Mouse (Mus musculus) layer of hippocampus, adult 2 months (tissue): ENCODE measurements around the gene Smg6. TPM values are rescaled to one million over a fixed set of nuclear protein-coding genes. Genes with fewer than 3 reads are reported as not detected.

Source experiments
- DNase-seq, 2 experiments: peaks; one replicate each; pipeline ENCODE4 v3.0.0; 2022; ENCODE audit warnings: low spot score in 2 of 2
- H3K27ac ChIP-seq: fragments of 200-600 bp; 2 replicates; pipeline ENCODE4 v1.8.1; 2022
- H3K4me3 ChIP-seq: fragments of 200-600 bp; 2 replicates; pipeline ENCODE4 v1.8.1; 2022; ENCODE audit warnings: mild to moderate bottlenecking
- CTCF ChIP-seq: fragments of 200-600 bp; conservative IDR thresholded peaks from 2 replicates; pipeline ENCODE4 v1.8.1; 2022; ENCODE audit warnings: antibody characterized with exemption, mild to moderate bottlenecking, moderate library complexity
- long read RNA-seq, 2 experiments: library from polyadenylated mRNA; stranded (forward); transcript quantifications; one replicate each; pipeline ENCODE4 v2.0.0; 2021; ENCODE audit warnings: borderline mapping rate in 2 of 2
- total RNA-seq, 2 experiments: library from RNA; stranded (reverse); gene quantifications; 2 replicates each; pipeline ENCODE4 v1.2.3; 2021

Gene Smg6
- 10 to 100 TPM; 31.9 to 34.7 TPM for total RNA-seq
- long read RNA-seq, experiment 1, full-length matches to known transcripts = 13 of 26 reads
- long read RNA-seq, experiment 1, partial matches to known transcripts = 6 of 26 reads
- long read RNA-seq, experiment 1, other reads (novel, unspliced or antisense) = 7 of 26 reads
- long read RNA-seq, experiment 2, full-length matches to known transcripts = 11 of 25 reads
- long read RNA-seq, experiment 2, partial matches to known transcripts = 6 of 25 reads
- long read RNA-seq, experiment 2, other reads (novel, unspliced or antisense) = 8 of 25 reads

DNA sequence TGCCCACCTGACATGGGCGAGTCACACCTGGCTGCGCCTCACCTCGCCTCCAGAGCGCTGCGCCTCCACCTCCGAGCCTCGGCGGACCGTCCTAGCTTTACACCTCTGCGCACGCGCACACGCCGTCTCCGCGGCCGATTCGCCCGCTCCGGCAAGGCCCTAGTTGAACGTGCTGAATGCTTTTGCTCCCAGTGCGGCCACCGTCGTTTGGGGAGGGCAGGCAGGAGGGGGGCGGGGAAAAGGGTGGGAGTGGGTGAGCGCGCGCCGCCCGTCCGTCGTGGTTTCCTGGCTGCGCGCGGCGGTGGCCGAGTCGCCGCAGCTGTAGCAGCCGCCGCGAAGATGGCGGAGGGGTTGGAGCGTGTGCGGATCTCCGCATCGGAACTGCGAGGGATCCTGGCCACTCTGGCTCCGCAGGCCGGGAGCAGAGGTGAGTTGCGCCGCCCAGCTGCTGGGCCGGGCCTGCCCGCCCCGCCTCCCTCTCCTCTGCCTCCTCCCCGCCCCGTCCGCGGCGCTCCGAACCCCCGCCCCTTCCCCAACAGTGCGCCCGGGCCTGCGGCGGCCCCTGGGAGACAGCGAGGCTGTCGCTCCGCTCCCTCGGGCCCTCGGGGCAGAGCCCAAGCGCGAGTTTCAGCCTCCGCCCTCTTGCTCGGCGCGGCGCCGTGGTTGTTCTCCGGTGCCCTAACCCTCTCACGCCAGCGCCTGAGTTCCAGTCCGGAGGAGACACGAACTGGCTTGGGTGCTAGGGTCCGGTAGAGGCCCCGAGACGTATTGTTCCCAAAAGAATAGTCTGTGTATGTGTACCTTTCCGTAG is at the start of gene Smg6, which contains the start of gene Srr:
Gene Smg6, plus strand, starts transcription at position 247 of the 811 bp plus-strand sequence.
Gene Srr, minus strand, starts transcription at position 372 of the 811 bp plus-strand sequence.
- Histone ChIP-seq H3K27ac (peak within 1 kb of the TSS; percentile 95), H3K4me3 (peak within 1 kb of the TSS; percentile 98)
- DNase-seq = peak; percentile 92 to 95
- TF ChIP-seq CTCF = no peak

DNA sequence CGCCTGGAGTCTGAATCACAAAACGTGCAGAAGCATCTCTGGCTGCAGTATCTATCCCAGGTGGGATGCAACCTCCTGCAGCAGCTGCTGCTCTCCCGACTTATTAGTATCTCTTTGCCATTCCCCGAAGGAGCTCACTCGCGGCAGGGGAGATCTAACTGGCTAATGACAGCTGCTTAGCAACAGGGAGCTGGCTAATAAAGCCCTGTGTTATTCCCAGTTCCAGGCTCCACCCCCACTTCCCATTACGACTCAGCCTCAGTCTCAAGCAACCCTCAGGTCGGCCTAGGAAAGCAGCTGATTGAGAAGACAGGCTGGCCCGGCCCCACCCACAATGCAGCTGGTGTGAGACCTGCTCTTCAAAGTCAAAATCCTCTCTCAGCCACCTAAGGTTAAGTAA is 48.8 kb upstream of the Smg6 start:
- peak overlapping the region; percentile 45 for H3K4me3 ChIP-seq
- peak overlapping the region; percentile 90 for H3K27ac ChIP-seq
- DNase-seq = peak; percentile 66 to 82
- no peak for TF ChIP-seq CTCF

DNA sequence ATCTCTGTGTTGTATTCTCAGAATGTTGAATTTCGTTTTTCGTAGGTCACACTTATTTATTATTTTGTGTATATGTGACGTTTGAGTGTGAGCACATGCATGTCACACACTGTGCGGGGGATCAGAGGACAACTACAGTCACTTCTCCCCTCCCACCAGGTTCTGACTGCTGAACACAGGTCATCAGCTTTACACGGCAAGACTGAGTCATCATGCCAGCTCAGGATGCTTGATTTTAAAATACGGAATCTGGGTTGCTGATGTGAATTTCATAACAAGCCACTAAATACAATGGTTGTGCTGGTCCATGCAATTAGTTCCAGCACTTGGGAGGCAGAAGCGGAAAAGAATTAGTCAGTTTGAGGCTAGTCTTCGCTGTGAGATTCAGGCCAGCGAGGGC is 44.6 kb upstream of the Smg6 start:
- peak overlapping the region; percentile 75 for H3K27ac ChIP-seq
- TF ChIP-seq CTCF = no peak
- no peak overlapping the region for H3K4me3 ChIP-seq
- no peak for DNase-seq

DNA sequence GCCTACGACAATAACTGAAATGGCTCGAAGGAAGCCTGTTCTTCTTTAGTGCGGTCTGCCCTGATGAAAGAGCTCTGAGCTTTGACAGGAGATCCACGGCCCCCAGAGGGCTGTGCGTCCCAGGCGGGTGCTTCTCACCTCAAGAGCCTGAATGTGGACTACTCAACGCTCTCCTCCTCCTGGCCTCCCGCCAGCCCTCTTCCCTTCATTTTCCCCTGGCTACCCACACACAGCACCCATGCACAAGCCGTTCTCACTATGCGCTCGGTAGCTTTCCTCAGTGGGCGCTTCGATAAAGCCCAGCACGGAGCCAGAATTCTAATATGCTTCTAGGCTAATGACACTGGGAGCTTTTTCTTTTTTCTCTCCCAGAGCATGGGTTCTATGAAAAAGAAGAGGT is 43.6 kb upstream of the Smg6 start:
- no peak overlapping the region for H3K4me3 ChIP-seq
- H3K27ac ChIP-seq = peak overlapping the region; percentile 75
- peak in 1 of 2 experiments; percentile 39 for DNase-seq
- TF ChIP-seq CTCF = no peak

DNA sequence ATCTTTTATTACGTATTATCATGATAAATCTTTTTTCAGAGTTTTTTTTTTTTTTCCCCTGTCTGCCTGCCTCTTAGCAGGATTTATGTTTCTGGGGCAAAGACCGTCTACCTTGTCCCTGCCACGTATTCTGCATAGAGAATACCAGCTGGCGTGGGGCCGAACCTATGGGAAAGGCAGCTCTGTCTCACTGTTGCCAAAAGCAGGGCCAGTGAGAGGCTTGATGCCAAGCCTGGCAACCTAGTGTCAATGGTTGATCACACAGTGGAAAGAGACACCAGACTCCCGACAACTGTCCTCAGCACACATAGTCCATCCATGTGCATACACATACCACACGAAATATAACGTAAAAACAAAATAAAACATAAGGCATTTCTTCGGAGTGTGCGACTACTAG is 42.5 kb upstream of the Smg6 start:
- no peak for TF ChIP-seq CTCF
- peak in 1 of 2 experiments; percentile 8 for DNase-seq
- no peak overlapping the region for H3K4me3 ChIP-seq
- H3K27ac ChIP-seq = peak overlapping the region; percentile 75

GRCm38 (mm10) chr11:74894619-74895018 is 31.0 kb upstream of the Smg6 start:
- H3K27ac ChIP-seq = peak overlapping the region; percentile 97

DNA sequence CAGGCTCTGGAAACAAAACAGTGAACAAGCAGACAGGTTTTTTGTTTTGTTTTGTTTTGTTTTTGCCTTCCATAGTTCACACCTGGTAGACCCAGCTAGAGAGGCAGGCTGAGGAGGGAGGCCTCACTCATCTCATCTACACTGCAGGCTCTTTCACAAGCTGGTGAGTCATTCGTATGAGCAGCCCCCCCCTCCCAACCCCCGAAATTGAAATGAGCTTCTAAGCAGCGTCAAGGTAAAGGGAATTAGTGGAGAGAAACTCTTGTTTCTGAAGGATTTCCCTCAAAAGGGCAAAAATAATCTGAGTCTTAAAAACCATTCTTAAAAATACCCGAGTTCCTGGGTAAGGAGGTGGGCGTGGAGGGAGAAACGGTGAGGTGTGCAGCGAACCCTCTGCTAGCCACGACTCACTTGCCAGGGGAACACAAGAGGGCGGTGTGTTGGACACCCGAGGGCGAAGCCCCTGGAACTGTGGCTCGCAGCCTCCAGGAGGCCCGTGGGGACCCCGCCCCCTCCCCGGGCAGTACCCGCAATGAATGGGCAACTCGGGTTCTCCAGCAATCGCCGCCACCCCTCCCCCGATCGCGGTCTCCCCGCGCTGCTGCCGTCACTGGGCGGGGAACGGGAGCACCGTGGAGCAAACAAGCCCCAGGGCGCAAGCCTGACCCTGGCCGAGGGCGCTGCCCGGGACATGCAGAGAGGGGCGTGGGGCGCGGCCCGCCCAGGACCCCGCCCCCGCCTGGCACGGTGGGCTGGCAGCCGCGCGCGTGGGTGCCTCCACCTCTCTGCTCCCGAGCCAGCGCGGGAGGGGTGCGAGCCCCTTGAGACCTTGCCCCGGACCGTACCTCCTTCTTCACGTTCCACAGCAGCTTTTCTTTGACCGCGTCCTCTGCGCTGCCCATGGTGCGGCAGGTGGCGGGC is 29.4 kb upstream of the Smg6 start:
- Histone ChIP-seq H3K4me3 (peak overlapping the region; percentile 82), H3K27ac (peak overlapping the region; percentile 97)
- TF ChIP-seq CTCF = peak; percentile 63
- peak; percentile 52 to 62 for DNase-seq

More at GRCm38 (mm10) chr11:74894619-74895018, 31.0 kb upstream of the Smg6 start:
- TF ChIP-seq CTCF = no peak
- H3K4me3 ChIP-seq = peak overlapping the region; percentile 82; the same call in 1 of the 2 replicates
- no peak for DNase-seq

DNA sequence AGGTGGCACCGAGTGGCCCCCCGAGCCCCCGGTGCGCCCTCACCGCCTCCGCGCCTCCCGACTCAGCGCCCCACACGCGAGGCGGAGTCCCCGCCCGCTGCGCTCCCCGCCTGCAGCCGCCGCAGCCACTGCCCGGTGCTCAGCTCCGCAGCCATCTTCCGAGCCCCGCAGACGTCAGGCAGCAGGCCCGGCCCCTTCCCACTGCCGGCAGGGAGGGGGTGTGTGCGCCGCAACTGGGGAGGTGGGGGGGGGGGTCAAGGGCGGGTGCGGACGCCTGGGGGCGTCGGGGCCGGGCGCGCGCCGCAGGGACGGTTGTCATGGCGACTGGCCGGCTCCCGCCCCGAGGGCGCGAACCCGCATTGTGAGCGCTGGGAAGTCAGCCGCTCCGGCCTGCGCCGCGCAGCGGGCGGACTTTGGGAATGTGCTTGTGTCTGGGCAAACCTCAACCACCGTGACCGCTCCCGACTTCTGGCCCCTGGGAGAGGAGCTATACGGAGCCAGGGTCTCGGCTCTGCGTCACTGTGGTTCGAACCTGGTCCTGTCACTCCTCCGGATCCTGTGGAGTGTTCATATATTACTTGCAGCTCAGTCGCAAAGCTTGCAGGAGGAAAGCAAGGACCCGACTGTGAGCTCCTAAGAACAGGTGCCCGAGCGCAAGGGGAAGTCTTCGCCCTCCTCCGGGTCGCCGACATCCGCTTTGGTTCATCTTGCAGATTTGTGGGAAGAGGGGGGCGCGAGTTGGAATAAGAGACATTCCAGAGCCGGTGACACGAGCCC is 28.5 kb upstream of the Smg6 start, which contains the start of gene Sgsm2:
Gene Sgsm2, minus strand, starts transcription at position 160 of the 777 bp plus-strand sequence.
- TF ChIP-seq CTCF = 0 out of 2 replicates have a peak, but pooled peaks have one; percentile 4
- peak within 1 kb of the TSS; percentile 97 for H3K27ac ChIP-seq
- peak; percentile 68 for DNase-seq
- peak within 1 kb of the TSS; percentile 82 for H3K4me3 ChIP-seq

- H3K27ac ChIP-seq = peak within 1 kb of the TSS; percentile 97
- H3K4me3 ChIP-seq = peak within 1 kb of the TSS; percentile 82
- no peak for TF ChIP-seq CTCF
- DNase-seq = peak; percentile 88 to 89
Observed at GRCm38 (mm10) chr11:74897678-74898516, 27.7 kb upstream of the Smg6 start, which contains the start of gene Tsr1. Tsr1 (plus strand) TSS chr11:74898071.

DNA sequence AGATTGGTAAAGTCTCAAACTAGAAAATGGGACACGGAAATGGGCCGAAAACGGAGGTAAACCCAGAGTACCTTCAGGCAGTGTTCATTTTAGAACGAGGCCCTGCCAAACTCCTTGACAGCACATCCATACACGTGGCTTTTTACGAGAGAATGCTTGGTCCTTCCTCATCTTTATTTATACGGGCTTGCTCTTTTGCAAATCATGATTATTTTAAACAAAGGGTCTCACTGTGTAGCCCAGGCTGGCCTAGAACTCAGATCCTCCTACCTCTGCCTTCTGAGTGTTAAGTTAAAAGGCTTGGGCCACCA is 27.2 kb upstream of the Smg6 start:
- Histone ChIP-seq H3K27ac (peak overlapping the region; percentile 97), H3K4me3 (peak overlapping the region; percentile 82)
- DNase-seq = no peak
- no peak for TF ChIP-seq CTCF

- Histone ChIP-seq H3K4me3 (no peak overlapping the region), H3K27ac (no peak overlapping the region)
- no peak for TF ChIP-seq CTCF
- no peak for DNase-seq
Observed at GRCm38 (mm10) chr11:74901555-74901954, 24.1 kb upstream of the Smg6 start.
